Mouse (Mus musculus): ENCODE results near the gene Rab37. TPM values are rescaled to one million over a fixed set of nuclear protein-coding genes. Genes with fewer than 3 reads are reported as not detected.

Gene Rab37
- total RNA-seq (2023): 10 to 100 TPM; 11.1 to 13.9 TPM

DNA sequence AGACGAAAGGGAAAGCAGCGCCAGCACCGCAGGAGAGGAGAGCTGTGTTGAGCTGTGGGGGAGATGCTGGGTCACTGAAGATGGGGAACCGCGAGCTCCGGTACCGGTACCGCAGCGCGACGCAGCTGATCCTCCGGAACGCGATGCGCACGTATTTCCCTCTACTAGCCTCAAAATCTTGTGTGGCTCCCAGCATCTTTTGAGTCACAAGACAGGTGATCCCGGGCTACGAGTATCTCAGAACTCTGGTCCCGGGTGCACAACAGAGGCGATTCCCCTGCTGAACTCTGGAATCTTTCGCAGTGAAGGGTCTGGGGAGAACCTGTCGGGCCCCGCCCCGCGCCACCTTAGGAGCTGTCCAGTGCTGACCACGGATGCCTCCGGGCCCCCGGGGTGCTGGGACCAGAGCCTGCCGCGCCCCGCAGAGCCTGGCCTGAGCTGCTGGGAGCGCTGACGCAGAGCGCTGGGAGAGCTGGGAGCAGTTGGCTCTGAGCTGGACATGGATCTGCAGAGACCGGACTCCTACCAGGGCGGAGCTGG is at the start of gene Rab37:
Gene Rab37, plus strand, starts transcription at position 70 of the 540 bp plus-strand sequence.

GRCm38 (mm10) chr11:115048259-115048658 is 43.0 kb upstream of the Rab37 start, which contains the start of gene Cd300ld3:
Gene Cd300ld3 (minus strand): TSS chr11:115048409.

DNA sequence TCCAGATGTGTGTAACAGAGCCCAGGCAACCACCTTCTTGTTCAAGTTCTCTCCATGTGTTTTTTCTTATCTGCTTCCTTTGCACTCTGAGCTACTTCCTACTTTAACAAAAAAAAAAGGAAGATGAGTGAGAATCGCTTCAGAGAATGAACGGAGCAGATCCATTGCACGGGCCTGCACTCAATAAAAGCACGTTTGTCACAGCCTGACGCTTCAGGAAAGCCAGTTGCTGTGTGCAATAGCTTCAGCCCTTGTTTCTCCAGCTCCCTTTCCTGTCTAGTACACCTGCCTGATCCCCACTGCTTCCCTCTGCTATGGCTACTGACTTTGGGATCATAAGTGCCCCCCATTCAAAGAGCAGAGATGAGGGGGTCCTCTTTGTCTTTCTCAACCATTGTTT is 29.2 kb upstream of the Rab37 start, which contains the start of gene Cd300e:
Gene Cd300e, minus strand, starts transcription at position 101 of the 400 bp plus-strand sequence.

GRCm38 (mm10) chr11:115133800-115134199 is 42.6 kb downstream of the Rab37 start, which contains the start of gene Cd300lf:
Gene Cd300lf (minus strand): TSS chr11:115133992.

GRCm38 (mm10) chr11:115162832-115163480 is 71.7 kb downstream of the Rab37 start, which contains the start of gene Slc9a3r1:
Gene Slc9a3r1 (plus strand): TSS chr11:115163341.

GRCm38 (mm10) chr11:115187224-115187639 is 96.0 kb downstream of the Rab37 start, which contains the start of gene Tmem104:
Gene Tmem104 (plus strand): TSS chr11:115187487.

GRCm38 (mm10) chr11:115187693-115188092 is 96.5 kb downstream of the Rab37 start, which contains the start of gene Nat9:
Gene Nat9 (minus strand): TSS chr11:115187859.

Other genes starting within 250 kb of the Rab37 start
- 1 to 10 TPM; 1.6 to 2.2 TPM for gene Gprc5c, start 240.3 kb upstream of the Rab37 start, total RNA-seq (2023)
- 10 to 100 TPM; 57.0 to 71.4 TPM for gene Cd300a, start 201.4 kb upstream of the Rab37 start, total RNA-seq (2023)
- 100 to 1,000 TPM; 129 to 147 TPM for gene Cd300lb, start 157.0 kb upstream of the Rab37 start, total RNA-seq (2023)
- gene Cd300c, start 122.3 kb upstream of the Rab37 start, total RNA-seq (2023): 1 to 10 TPM; 1.0 to 1.2 TPM
- 10 to 100 TPM; 86.6 to 92.0 TPM for gene Cd300ld, start 101.5 kb upstream of the Rab37 start, total RNA-seq (2023)
- gene Cd300c2, start 89.6 kb upstream of the Rab37 start, total RNA-seq (2023): 10 to 100 TPM; 58.3 to 72.4 TPM
- gene Cd300ld2, start 75.2 kb upstream of the Rab37 start, total RNA-seq (2023): not detected
- not detected for gene Cd300ld4, start 64.4 kb upstream of the Rab37 start, total RNA-seq (2023)
- 10 to 100 TPM in 1 of 2 experiments, 1 to 10 TPM in 1; 6.9 to 14.7 TPM for gene Cd300ld5, start 53.7 kb upstream of the Rab37 start, total RNA-seq (2023)
- gene Cd300ld3, start 43.0 kb upstream of the Rab37 start, total RNA-seq (2023): 10 to 100 TPM in 1 of 2 experiments, 1 to 10 TPM in 1; 6.3 to 15.5 TPM
- gene Cd300e, start 29.3 kb upstream of the Rab37 start, total RNA-seq (2023): 1 to 10 TPM in 1 of 2 experiments, under 1 TPM in 1; 0.56 to 1.1 TPM
- 100 to 1,000 TPM; 171 to 198 TPM for gene Cd300lf, start 42.6 kb downstream of the Rab37 start, total RNA-seq (2023)
- 100 to 1,000 TPM; 153 to 167 TPM for gene Slc9a3r1, start 71.9 kb downstream of the Rab37 start, total RNA-seq (2023)
- gene Tmem104, start 96.1 kb downstream of the Rab37 start, total RNA-seq (2023): 10 to 100 TPM; 36.2 to 46.6 TPM
- 10 to 100 TPM; 16.2 to 21.2 TPM for gene Nat9, start 96.4 kb downstream of the Rab37 start, total RNA-seq (2023)
- gene Grin2c, start 175.8 kb downstream of the Rab37 start, total RNA-seq (2023): not detected
- 10 to 100 TPM in 1 of 2 experiments, 1 to 10 TPM in 1; 6.9 to 10.0 TPM for gene Fdxr, start 185.6 kb downstream of the Rab37 start, total RNA-seq (2023)
- 1 to 10 TPM; 2.0 to 2.2 TPM for gene Fads6, start 206.2 kb downstream of the Rab37 start, total RNA-seq (2023)
- not detected for gene Otop2, start 215.7 kb downstream of the Rab37 start, total RNA-seq (2023)
- not detected for gene Ush1g, start 230.6 kb downstream of the Rab37 start, total RNA-seq (2023)
- not detected for gene Otop3, start 243.3 kb downstream of the Rab37 start, total RNA-seq (2023)